Mouse (Mus musculus) heart, adult 18-20 months (tissue): ENCODE measurements around the gene Mdm2. TPM values are rescaled to one million over a fixed set of nuclear protein-coding genes. Genes with fewer than 3 reads are reported as not detected.
"Not testable (repeated sequence)": the region's sequence is repeated elsewhere in the genome, so short reads cannot be mapped to it uniquely, and the experiment has no call there.

ENCODE experiments used
- DNase-seq, 2 experiments: peaks; one replicate each; pipeline ENCODE4 v3.0.0; 2021 to 2022; ENCODE audit warnings: mixed read lengths in 1 of 2
- long read RNA-seq, 2 experiments: library from polyadenylated mRNA; stranded (forward); transcript quantifications; one replicate each; pipeline ENCODE4 v2.0.0; 2021
- total RNA-seq, 2 experiments: library from RNA; stranded (reverse); gene quantifications; 2 replicates each; pipeline ENCODE4 v1.2.3; 2021

Mdm2 gene
- total RNA-seq, result 10 to 100 TPM; 51.1 to 53.6 TPM
- long read RNA-seq, experiment 1, transcript Mdm2-201 (12 exons, 3,099 nt), result major isoform, 30 of 50 reads
- long read RNA-seq, experiment 1, partial matches to known transcripts, result 15 of 50 reads
- long read RNA-seq, experiment 1, other reads (novel, unspliced or antisense), result 5 of 50 reads
- long read RNA-seq, experiment 2, transcript Mdm2-201 (12 exons, 3,099 nt), result major isoform, 10 of 24 reads
- long read RNA-seq, experiment 2, partial matches to known transcripts, result 7 of 24 reads
- long read RNA-seq, experiment 2, other reads (novel, unspliced or antisense), result 7 of 24 reads

DNA sequence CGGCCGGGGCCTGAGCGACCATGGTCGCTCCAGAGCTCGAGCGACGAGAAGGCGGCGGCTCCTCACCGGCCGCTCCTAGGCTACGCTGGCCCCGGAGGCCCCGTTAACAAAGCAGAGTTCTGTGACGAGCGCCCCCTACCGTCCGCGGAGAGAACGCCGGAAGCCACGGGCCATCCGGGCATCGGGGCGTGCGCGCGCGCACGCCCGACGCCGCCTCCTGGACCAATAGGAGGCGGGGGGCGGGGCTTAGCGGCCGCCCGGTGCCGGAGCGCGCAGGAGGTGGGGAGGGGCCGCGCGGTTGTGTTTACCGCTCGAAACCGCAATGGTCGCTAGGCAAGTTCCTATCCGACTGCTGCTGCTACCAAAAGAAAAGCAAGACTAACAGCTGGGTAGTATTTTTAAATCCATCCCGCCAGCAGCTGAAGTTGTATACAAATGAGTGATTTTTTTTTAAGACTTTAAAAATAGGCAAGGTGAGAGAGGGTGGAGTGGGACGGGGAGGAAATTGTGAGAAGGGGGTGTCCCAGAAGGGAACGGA, at the start of gene Mdm2:
Gene Mdm2 (minus strand): TSS at position 155 of the 538 bp plus-strand sequence.
- peak; percentile 96 to 99 for DNase-seq

DNA sequence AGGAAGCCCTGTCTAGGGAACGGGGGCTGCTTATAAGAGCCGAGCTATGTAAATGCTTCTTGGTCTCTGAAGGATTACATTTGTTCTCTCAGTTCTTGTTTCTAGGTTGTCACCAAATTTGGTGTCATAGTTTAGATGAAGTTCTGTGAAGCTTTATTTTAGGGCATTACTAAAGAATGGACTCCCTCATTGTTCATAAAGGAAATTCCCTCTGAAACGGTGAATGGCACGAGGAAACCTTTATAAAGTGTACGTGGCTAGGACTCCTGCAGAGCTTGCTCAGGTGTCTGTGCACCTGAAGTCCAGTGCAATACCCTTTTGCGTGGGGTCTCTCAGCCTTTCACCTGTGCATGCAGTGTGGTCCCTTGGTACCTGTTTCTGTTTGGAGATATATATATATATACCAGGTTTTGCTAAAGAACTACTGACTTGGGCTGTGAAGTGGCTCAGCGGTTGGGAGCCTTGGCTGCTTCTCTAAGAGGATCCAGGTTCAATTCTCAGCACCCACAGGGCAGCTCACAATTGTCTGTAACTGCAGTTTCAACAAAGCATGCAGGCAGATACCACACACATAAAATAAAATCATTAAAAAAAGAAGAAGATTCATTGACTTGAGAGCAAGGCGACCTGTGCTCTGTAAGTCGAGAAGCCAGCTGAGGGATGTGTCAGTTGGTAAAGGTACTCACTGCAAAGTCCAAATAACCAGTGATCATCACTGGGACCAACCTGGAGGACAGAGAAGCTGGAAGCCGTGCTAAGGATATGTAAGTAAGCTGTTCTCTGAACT, 49.5 kb upstream of the Mdm2 start:
- DNase-seq, result no peak

- no peak for DNase-seq
Measured at GRCm38 (mm10) chr10:117758749-117759727, 48.5 kb upstream of the Mdm2 start.

GRCm38 (mm10) chr10:117758344-117758743, 47.8 kb upstream of the Mdm2 start:
- DNase-seq, result not testable (repeated sequence)

GRCm38 (mm10) chr10:117757796-117758342, 47.3 kb upstream of the Mdm2 start:
- DNase-seq, result no peak

DNA sequence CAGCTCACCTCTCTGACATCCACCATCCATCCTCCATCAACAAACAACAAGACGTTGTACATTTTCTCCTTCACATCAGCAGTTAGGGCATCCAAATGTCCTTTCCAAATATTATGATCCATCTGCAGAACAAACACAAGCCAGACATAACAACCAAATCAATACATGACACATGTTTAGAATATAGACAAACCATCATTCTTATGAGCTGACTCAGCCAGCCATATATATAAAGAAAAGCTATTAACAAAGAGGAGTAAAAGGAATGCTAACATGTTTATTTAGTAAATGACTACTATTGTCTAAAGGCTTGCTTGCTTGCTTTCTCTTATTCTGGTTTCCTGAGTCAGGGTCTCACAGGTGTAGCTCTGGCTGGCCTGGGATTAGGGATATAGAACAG, 46.7 kb upstream of the Mdm2 start:
- no peak for DNase-seq

GRCm38 (mm10) chr10:117756784-117757183, 46.2 kb upstream of the Mdm2 start:
- DNase-seq, result no peak

- no peak for DNase-seq
Measured at GRCm38 (mm10) chr10:117755799-117756467, 45.4 kb upstream of the Mdm2 start.

DNA sequence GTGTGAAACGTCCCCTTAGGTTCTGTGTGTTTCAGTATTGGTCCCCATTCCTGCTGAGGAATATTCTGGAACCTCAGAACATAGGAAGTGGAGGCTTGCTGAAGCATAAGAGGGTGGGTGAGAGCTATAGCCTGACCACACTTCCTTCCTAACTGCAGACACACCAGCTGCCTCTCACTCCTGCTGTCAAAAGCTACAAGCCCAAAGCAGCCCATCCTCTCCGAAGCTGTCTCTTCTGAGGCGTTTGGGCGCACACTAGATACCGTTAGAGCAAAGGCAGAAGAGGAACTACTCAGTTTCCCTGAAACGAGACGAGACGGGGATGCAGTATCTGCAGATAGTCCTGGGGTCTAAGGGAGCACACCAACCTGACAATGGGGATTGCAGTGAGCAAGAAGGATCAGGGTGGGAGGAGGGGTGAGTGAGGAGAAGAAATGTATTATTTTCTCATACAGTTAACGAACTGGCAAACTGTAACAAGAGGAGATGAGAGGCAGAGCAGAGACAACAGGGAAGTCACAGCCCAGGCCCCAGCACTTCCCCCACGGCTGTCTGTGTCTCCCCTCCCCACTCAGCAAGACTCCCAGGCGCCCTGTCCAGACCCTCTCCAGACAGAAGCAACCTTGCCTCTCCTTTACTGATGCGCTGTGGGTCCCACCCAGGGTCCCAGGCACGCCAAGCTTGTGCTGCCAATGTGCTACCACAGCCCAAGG, 44.7 kb upstream of the Mdm2 start:
- DNase-seq, result peak; percentile 14 to 20

GRCm38 (mm10) chr10:117754609-117754940, 44.0 kb upstream of the Mdm2 start:
- no peak for DNase-seq

DNA sequence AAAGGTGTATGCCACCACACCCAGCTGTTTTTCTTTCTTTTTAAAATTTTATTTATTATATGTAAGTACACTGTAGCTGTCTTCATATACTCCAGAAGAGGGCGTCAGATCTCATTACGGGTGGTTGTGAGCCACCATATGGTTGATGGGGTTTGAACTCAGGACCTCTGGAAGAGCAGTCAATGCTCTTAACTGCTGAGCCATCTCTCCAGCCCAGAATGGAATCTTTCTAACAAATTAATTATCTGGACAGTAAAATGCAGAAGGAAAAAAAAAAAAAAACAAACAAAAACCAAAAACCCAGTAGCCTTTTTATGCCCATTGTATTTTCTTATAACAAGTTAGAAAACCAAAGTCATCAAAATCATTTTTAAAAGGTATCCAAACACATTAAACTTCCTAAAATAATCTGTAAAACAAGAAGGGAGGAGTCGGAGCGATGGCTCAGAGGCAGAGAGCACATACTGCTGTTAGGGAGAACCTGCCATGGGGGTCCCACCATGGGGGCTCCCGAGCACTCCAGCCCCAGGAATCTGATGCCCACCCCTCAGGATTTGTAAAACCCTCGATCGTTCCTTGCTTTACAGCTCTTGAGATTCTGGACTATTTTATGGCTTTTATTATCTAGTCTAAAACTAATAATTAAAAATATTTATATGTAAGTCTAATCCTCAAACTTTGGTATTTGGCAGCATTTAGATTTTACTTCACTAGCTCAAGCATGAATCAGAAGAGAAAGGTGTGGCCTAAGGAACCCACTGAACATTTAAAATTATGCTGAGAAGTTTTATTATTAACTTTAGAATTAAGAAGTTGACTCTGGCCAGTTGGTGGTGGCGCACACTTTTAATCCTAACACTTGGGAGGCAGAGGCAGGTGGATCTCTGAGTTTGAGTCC, 43.4 kb upstream of the Mdm2 start:
- no peak for DNase-seq

- no peak for DNase-seq
Measured at GRCm38 (mm10) chr10:117752851-117753647, 42.5 kb upstream of the Mdm2 start.

DNA sequence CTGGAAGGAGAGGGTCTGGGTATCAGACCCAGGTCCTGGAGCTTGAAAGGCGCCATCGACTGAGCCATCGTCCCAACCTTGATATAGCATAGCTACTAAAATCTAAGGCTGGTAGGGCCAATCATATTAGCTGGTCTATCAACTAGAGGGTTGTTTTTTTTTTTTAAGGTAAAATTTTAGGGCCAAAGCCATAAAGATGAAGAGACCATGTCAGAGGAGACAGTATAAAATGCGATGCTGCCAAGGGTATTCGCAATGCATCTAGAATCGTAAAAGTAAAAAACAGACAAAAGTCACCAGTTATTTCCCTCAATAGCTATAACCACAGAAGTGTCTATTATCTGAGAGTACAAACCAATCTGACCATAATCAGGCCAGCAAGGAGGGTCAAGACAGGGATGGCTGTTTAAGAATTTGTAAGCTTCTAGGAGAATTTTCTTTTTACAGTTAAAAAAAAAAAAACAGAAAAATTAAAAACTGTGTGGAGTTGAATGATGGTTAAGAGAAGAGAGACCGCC, 41.8 kb upstream of the Mdm2 start:
- DNase-seq, result no peak

DNA sequence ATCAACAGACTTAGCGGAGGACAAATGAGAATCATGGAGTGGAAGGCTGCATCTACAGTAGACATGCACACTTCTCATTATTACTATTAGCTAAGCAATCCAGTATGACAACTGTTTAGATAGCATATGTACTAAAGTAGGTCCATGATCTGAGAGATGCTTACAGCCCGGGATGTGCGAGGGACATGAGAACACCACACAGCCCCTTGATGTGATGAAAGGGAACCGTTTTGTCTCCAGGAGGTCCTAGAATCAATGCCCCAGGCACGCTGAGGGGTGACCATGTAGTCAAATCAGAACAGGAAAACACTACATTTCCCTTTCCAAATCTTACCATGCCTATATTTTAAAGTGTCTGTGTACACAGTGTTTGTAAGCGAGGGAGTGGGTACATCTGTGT, 41.2 kb upstream of the Mdm2 start:
- DNase-seq, result no peak

GRCm38 (mm10) chr10:117751282-117751610, 40.7 kb upstream of the Mdm2 start:
- no peak for DNase-seq

DNA sequence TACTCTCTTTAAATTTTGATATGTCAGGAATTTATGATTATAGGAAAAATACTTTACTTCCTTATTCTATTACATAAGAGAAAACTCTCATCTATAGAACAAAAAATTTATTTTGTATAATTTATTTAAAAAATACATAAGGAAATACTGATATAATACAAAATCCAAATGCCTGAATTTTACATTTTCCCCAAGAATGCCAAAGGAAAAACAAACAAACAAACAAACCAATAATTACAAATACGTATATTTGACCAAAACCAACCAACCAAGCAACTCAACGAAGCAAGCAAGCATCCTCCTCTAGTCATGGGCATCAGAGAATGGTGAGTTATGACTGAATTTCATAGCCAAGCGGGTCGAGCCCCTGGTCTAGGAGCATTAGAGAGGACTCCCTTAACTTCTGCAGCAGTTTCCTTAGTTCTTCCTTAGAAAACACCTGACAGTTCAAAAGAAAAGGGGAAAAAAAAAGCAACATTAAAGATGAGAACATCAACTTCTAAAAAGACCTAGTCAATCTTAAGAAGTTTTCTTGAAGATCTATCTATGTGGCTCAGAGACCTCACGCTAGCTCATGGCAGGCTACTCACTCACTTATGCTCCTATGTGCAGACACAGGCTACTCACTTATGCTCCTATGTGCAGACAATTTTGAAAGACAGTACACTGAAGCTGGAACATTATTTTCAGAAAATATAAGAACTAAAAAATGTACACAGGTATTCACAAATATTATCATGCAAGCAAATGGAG, 40.1 kb upstream of the Mdm2 start:
- no peak for DNase-seq

DNA sequence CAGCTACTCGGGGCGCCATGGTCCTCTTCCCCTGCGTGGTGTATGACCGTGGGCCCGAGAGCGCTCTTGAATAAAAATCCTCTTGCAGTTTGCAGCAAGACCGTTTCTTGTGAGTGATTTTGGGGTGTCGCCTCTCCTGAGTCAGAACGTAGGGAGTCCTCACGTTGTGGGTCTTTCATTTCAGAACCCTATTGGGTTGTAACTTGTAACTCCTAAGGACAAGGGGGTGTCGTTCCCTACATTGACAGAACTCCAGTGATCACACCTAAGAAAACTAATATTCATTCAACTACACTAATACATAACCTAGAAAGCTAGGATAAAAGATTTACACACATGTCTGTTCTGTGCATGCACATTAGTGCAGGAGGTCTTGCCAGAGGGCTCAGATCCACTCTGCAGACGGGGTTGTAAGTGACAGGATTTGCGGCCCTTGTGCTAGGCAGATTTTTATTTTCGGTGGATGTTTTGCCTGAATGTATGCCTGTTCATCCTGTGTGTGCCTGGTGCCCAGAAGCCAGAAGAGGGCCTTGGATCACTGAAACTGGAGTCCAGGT, 39.3 kb upstream of the Mdm2 start:
- DNase-seq, result no peak
